Mouse (Mus musculus) common myeloid progenitor, adult 5-6 weeks (primary cell): ENCODE results near the gene Sel1l3. TPM values are rescaled to one million over a fixed set of nuclear protein-coding genes. Genes with fewer than 3 reads are reported as not detected.

Experiments
- ATAC-seq: replicated peaks from 2 replicates; pipeline ENCODE4 v1.8.0; 2016; ENCODE audit warnings: low read depth, mild to moderate bottlenecking, moderate TSS enrichment, inconsistent platforms; ENCODE audit not compliant: poor library complexity, severe bottlenecking
- total RNA-seq: library from RNA; stranded (forward); fragments of 200-1000, 187-1606 nt; gene quantifications from 2 replicates; pipeline ENCODE4 v1.2.3, GENCODE M21; 2017

Sel1l3 gene
- total RNA-seq, 1 experiment from 2014 or later = not detected

- no peak for ATAC-seq
Observed at GRCm38 (mm10) chr5:53214801-53215200, 1.1 kb upstream of the Sel1l3 start.

- ATAC-seq = no peak
Observed at GRCm38 (mm10) chr5:53214362-53214761, 635 bp upstream of the Sel1l3 start.

GRCm38 (mm10) chr5:53212782-53213710 is 681 bp downstream of the Sel1l3 start:
- ATAC-seq = no peak

- ATAC-seq = peak; percentile 57
Observed at GRCm38 (mm10) chr5:53212087-53212781, 1.5 kb downstream of the Sel1l3 start.

GRCm38 (mm10) chr5:53211241-53211640 is 2.5 kb downstream of the Sel1l3 start:
- no peak for ATAC-seq

GRCm38 (mm10) chr5:53210481-53210880 is 3.2 kb downstream of the Sel1l3 start:
- ATAC-seq = no peak

GRCm38 (mm10) chr5:53209773-53210172 is 4.0 kb downstream of the Sel1l3 start:
- no peak for ATAC-seq

- ATAC-seq = no peak
Observed at GRCm38 (mm10) chr5:53208731-53209130, 5.0 kb downstream of the Sel1l3 start.

- ATAC-seq = no peak
Observed at GRCm38 (mm10) chr5:53206575-53206974, 7.2 kb downstream of the Sel1l3 start.

GRCm38 (mm10) chr5:53202748-53203147 is 11.0 kb downstream of the Sel1l3 start:
- ATAC-seq = 0 out of 2 replicates have a peak, but pooled peaks have one; percentile 32

GRCm38 (mm10) chr5:53200825-53201224 is 12.9 kb downstream of the Sel1l3 start:
- no peak for ATAC-seq

GRCm38 (mm10) chr5:53198408-53198807 is 15.3 kb downstream of the Sel1l3 start:
- no peak for ATAC-seq

- ATAC-seq = no peak
Observed at GRCm38 (mm10) chr5:53196387-53197088, 17.2 kb downstream of the Sel1l3 start.

- ATAC-seq = peak; percentile 80
Observed at GRCm38 (mm10) chr5:53194841-53195240, 18.9 kb downstream of the Sel1l3 start.

- ATAC-seq = peak; percentile 67
Observed at GRCm38 (mm10) chr5:53194421-53194820, 19.3 kb downstream of the Sel1l3 start.

GRCm38 (mm10) chr5:53193092-53194030 is 20.4 kb downstream of the Sel1l3 start:
- ATAC-seq = no peak

- ATAC-seq = peak; percentile 72
Observed at GRCm38 (mm10) chr5:53188608-53189007, 25.1 kb downstream of the Sel1l3 start.

- ATAC-seq = no peak
Observed at GRCm38 (mm10) chr5:53187245-53187644, 26.5 kb downstream of the Sel1l3 start.

GRCm38 (mm10) chr5:53185803-53186202 is 27.9 kb downstream of the Sel1l3 start:
- no peak for ATAC-seq
